Mouse (Mus musculus): Measurements from ENCODE around the gene Rpl35.

GRCm38 (mm10) chr2:38969650-38970049 lies 35.8 kb downstream of the Rpl35 start:
- TF ChIP-seq GATA1 (IDR thresholded peaks at IDR 0.05; ENCODE audit: borderline replicate concordance, low read length) (no peak), FLI1 (IDR thresholded peaks at IDR 0.05; ENCODE audit: low read length) (no peak)
